Mouse (Mus musculus) midbrain, embryonic 16.5 days (tissue): ENCODE measurements around the gene Ralgds. TPM values are rescaled to one million over a fixed set of nuclear protein-coding genes. Genes with fewer than 3 reads are reported as not detected.

ENCODE experiments used
- ATAC-seq: fragments of 200-750 bp; cut with Nextera tagmentation; 2 replicates; pipeline ENCODE4 v1.8.0; 2017; ENCODE audit warnings: moderate TSS enrichment
- H3K27ac ChIP-seq: fragments of 300-500 bp; sonication (generic); 2 replicates; pipeline ENCODE4 v1.5.1; 2014; ENCODE audit warnings: mild to moderate bottlenecking, low read length, mixed read lengths
- H3K27me3 ChIP-seq: fragments of 300-500 bp; sonication (generic); 2 replicates; pipeline ENCODE4 v1.6.1; 2014; ENCODE audit warnings: low read depth, low read length, mixed read lengths; ENCODE audit not compliant: control insufficient read depth, insufficient read depth
- H3K36me3 ChIP-seq: fragments of 300-500 bp; sonication (generic); 2 replicates; pipeline ENCODE4 v1.6.1; 2014; ENCODE audit warnings: mild to moderate bottlenecking, low read length, moderate library complexity, mixed read lengths; ENCODE audit not compliant: control insufficient read depth, insufficient read depth
- H3K4me1 ChIP-seq: fragments of 300-500 bp; sonication (generic); 2 replicates; pipeline ENCODE4 v1.6.1; 2014; ENCODE audit warnings: mild to moderate bottlenecking, low read length, mixed read lengths; ENCODE audit not compliant: control insufficient read depth, insufficient read depth
- H3K4me2 ChIP-seq: fragments of 300-500 bp; sonication (generic); 2 replicates; pipeline ENCODE4 v1.6.1; 2014; ENCODE audit warnings: mild to moderate bottlenecking, low read length, mixed read lengths
- H3K4me3 ChIP-seq: fragments of 300-500 bp; sonication (generic); 2 replicates; pipeline ENCODE4 v1.5.1; 2014; ENCODE audit warnings: low read depth, mild to moderate bottlenecking, low read length, moderate library complexity, mixed read lengths
- H3K9ac ChIP-seq: fragments of 300-500 bp; sonication (generic); 2 replicates; pipeline ENCODE4 v1.6.1; 2014; ENCODE audit warnings: low read depth, low read length, mixed read lengths
- H3K9me3 ChIP-seq: fragments of 300-500 bp; sonication (generic); replicated peaks from 2 replicates; pipeline ENCODE4 v1.6.1; 2014; ENCODE audit warnings: mild to moderate bottlenecking, low read length, mixed read lengths; ENCODE audit not compliant: control insufficient read depth, poor library complexity, severe bottlenecking
- WGBS: fragments of 180-500 bp; shearing (Covaris S2); extraction: QIAGEN DNeasy Blood & Tissue Kit; methylation state at CpG from one replicate; pipeline ENCODE4 v1.1.7; 2014; 5-methylcytosine and 5-hydroxymethylcytosine counted together
- polyA plus RNA-seq: library from polyadenylated mRNA; unstranded; fragments of >200 nt; fragmentation: Nextera tagmentation; extraction: Ambion mirVana; gene quantifications from 2 replicates; pipeline ENCODE4 v1.2.1, GENCODE M21; 2015

Ralgds gene
- polyA plus RNA-seq, 1 experiment from 2014 or later: 78.4 TPM

DNA sequence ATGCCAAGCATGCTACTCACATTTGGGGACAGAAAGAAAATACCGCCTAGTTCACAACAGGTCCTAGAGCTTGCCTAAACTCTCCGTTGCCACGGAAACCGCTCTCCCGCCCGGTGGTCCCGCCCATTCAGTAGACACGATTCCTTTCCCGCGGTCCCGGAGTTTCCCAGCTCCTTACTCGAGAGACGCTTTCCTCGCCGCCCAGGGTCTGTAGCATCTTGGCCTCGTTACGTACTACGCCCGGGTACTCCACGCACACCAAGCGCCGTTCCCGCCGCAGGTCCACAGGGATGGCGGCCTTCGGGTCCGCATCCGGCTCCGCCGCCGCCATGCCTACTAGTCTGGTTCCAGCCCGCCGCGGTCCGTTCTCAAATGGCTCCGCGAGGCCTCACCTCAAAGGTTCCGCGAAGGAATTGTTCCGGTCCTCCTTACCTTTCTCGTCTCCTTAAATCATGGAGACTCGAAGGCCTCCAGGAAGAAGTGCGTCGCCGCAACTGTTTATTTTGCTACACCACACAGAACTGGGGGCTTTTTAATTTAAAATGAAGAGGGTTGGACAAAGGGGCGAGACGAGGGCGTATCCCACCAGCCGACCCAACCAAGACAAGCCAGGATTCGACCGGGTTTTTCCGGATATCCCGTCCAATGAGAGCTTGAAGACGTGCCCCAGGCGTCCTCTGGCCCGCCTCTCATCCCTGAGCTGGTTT lies 69.9 kb downstream of the Ralgds start:
- no peaks in the 10 kb centered on the region; the same call in 1 of the 2 replicates for H3K27me3 ChIP-seq
- ATAC-seq: peak; percentile 95
- H3K4me2 ChIP-seq: peak overlapping the region; percentile 70
- H3K27ac ChIP-seq: peak overlapping the region; percentile 95
- peak overlapping the region; percentile 78 for H3K4me3 ChIP-seq
- WGBS: under 1% methylated on average over 56 of the region's 56 CpGs
- peaks cover 6% of the 10 kb centered on the region for H3K36me3 ChIP-seq
- H3K4me1 ChIP-seq: peaks cover 21% of the 10 kb centered on the region
- no peaks in the 10 kb centered on the region for H3K9me3 ChIP-seq
- peak overlapping the region; percentile 78 for H3K9ac ChIP-seq

DNA sequence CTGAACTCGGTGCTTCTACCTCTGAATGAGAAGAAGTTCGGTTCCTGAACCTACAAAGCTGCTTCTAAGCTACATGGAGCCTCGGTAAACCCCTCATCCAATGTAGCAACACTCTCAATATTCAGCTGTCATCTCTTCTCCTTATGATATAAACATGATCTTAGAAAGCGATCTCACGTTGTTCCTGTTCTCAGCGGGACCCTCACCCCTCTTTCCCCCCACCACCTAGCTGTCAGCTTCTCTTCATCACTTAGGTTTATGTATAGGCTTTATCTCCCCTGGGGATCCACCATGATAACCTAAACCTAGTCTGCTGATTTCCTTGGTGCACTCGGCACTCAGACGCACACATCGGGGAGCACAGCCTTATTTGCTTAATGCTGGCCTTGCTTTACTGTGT lies 70.7 kb downstream of the Ralgds start, which contains the start of gene Gtf3c5:
Gene Gtf3c5 (minus strand): TSS at position 101 of the 400 bp plus-strand sequence.
- peak within 1 kb of the TSS; percentile 95 for H3K27ac ChIP-seq
- no peaks in the 10 kb centered on the region for H3K36me3 ChIP-seq
- no peaks in the 10 kb centered on the region; the same call in 1 of the 2 replicates for H3K27me3 ChIP-seq
- H3K4me3 ChIP-seq: peak within 1 kb of the TSS; percentile 78
- peak within 1 kb of the TSS; percentile 70 for H3K4me2 ChIP-seq
- no peak for ATAC-seq
- H3K9me3 ChIP-seq: no peaks in the 10 kb centered on the region
- WGBS: 70% methylated on average over 9 of the region's 9 CpGs
- H3K4me1 ChIP-seq: peaks cover 21% of the 10 kb centered on the region
- peak within 1 kb of the TSS; percentile 78 for H3K9ac ChIP-seq

GRCm38 (mm10) chr2:28585043-28585571 lies 72.2 kb downstream of the Ralgds start:
- 18% methylated on average over 6 of the region's 6 CpGs for WGBS
- Histone ChIP-seq H3K9me3 (no peaks in the 10 kb centered on the region), H3K9ac (no peak overlapping the region), H3K27me3 (no peaks in the 10 kb centered on the region; the same call in 1 of the 2 replicates), H3K4me3 (no peak overlapping the region), H3K36me3 (no peaks in the 10 kb centered on the region), H3K4me1 (peaks cover 21% of the 10 kb centered on the region), H3K4me2 (no peak overlapping the region), H3K27ac (no peak overlapping the region)
- ATAC-seq: no peak

GRCm38 (mm10) chr2:28585730-28586129 lies 72.8 kb downstream of the Ralgds start:
- H3K9ac ChIP-seq: no peak overlapping the region
- no peaks in the 10 kb centered on the region for H3K36me3 ChIP-seq
- ATAC-seq: no peak
- peaks cover 21% of the 10 kb centered on the region for H3K4me1 ChIP-seq
- H3K4me3 ChIP-seq: no peak overlapping the region
- no peak overlapping the region for H3K4me2 ChIP-seq
- H3K27me3 ChIP-seq: no peaks in the 10 kb centered on the region; the same call in 1 of the 2 replicates
- H3K9me3 ChIP-seq: no peaks in the 10 kb centered on the region
- 42% methylated on average over 2 of the region's 2 CpGs for WGBS
- H3K27ac ChIP-seq: no peak overlapping the region

GRCm38 (mm10) chr2:28588574-28588973 lies 75.6 kb downstream of the Ralgds start:
- Histone ChIP-seq H3K4me3 (no peak overlapping the region), H3K36me3 (no peaks in the 10 kb centered on the region), H3K9ac (no peak overlapping the region), H3K27me3 (no peaks in the 10 kb centered on the region; the same call in 1 of the 2 replicates), H3K4me2 (no peak overlapping the region), H3K4me1 (peaks cover 2% of the 10 kb centered on the region), H3K27ac (no peak overlapping the region), H3K9me3 (no peaks in the 10 kb centered on the region)
- ATAC-seq: no peak
- WGBS: 44% methylated on average over 1 of the region's 1 CpGs

DNA sequence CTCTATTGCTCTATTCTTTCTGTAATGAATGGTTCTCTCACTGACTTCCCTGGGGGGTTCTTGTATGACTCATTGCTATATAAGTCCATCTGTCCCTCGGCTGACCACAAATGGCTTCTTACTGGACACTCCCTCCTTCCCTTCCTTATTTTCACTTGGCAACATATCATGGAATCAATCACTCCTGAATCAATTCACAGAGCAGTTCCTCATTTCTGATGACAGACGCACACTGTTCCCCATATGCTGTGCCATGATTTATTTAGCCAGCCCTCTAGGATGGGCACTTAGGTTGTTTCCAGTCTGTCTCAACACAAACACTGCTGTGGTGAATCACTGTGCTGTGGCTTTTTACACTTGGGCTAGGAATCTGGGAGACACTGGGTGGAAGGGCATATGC lies 78.6 kb downstream of the Ralgds start:
- Histone ChIP-seq H3K4me3 (no peak overlapping the region), H3K9me3 (no peaks in the 10 kb centered on the region), H3K27me3 (no peaks in the 10 kb centered on the region; the same call in 1 of the 2 replicates), H3K27ac (no peak overlapping the region), H3K4me1 (no peaks in the 10 kb centered on the region), H3K4me2 (no peak overlapping the region), H3K36me3 (no peaks in the 10 kb centered on the region), H3K9ac (no peak overlapping the region)
- no peak for ATAC-seq
- WGBS: 88% methylated on average over 2 of the region's 2 CpGs

GRCm38 (mm10) chr2:28592809-28593208 lies 79.9 kb downstream of the Ralgds start:
- no peak overlapping the region for H3K9ac ChIP-seq
- no peaks in the 10 kb centered on the region for H3K27me3 ChIP-seq
- no peak overlapping the region for H3K4me2 ChIP-seq
- H3K27ac ChIP-seq: no peak overlapping the region
- ATAC-seq: no peak
- H3K36me3 ChIP-seq: no peaks in the 10 kb centered on the region
- 8% methylated on average over 15 of the region's 15 CpGs for WGBS
- no peak overlapping the region for H3K4me3 ChIP-seq
- no peaks in the 10 kb centered on the region for H3K4me1 ChIP-seq
- no peaks in the 10 kb centered on the region for H3K9me3 ChIP-seq

GRCm38 (mm10) chr2:28596021-28596420 lies 83.1 kb downstream of the Ralgds start:
- 83% methylated on average over 7 of the region's 7 CpGs for WGBS
- no peak overlapping the region for H3K9ac ChIP-seq

GRCm38 (mm10) chr2:28596998-28597397 lies 84.1 kb downstream of the Ralgds start:
- Histone ChIP-seq H3K9ac (no peak overlapping the region), H3K36me3 (no peaks in the 10 kb centered on the region), H3K9me3 (no peaks in the 10 kb centered on the region), H3K27me3 (no peaks in the 10 kb centered on the region), H3K4me3 (no peak overlapping the region), H3K27ac (no peak overlapping the region), H3K4me1 (no peaks in the 10 kb centered on the region), H3K4me2 (no peak overlapping the region)
- 94% methylated on average over 7 of the region's 7 CpGs for WGBS
- ATAC-seq: no peak

More at GRCm38 (mm10) chr2:28596021-28596420, 83.1 kb downstream of the Ralgds start:
- Histone ChIP-seq H3K4me3 (no peak overlapping the region), H3K4me1 (no peaks in the 10 kb centered on the region), H3K27me3 (no peaks in the 10 kb centered on the region), H3K36me3 (no peaks in the 10 kb centered on the region), H3K27ac (no peak overlapping the region), H3K4me2 (no peak overlapping the region), H3K9me3 (no peaks in the 10 kb centered on the region)
- ATAC-seq: no peak
